Mouse (Mus musculus) hindbrain, embryonic 12.5 days (tissue): ENCODE results near the gene Trpc4. TPM values are rescaled to one million over a fixed set of nuclear protein-coding genes. Genes with fewer than 3 reads are reported as not detected.

ENCODE experiments used
- ATAC-seq: fragments of 200-750 bp; cut with Nextera tagmentation; 2 replicates; pipeline ENCODE4 v1.8.0; 2017; ENCODE audit warnings: moderate TSS enrichment; ENCODE audit not compliant: low FRiP score
- H3K27ac ChIP-seq: fragments of 300-500 bp; sonication (generic); 2 replicates; pipeline ENCODE4 v1.5.1; 2016; ENCODE audit warnings: mild to moderate bottlenecking
- H3K27me3 ChIP-seq: fragments of 300-500 bp; sonication (generic); 2 replicates; pipeline ENCODE4 v1.6.1; 2016; ENCODE audit warnings: mild to moderate bottlenecking
- H3K36me3 ChIP-seq: fragments of 300-500 bp; sonication (generic); 2 replicates; pipeline ENCODE4 v1.6.1; 2016; ENCODE audit warnings: mild to moderate bottlenecking
- H3K4me1 ChIP-seq: fragments of 300-500 bp; sonication (generic); 2 replicates; pipeline ENCODE4 v1.6.1; 2016
- H3K4me2 ChIP-seq: fragments of 300-500 bp; sonication (generic); replicated peaks from 2 replicates; pipeline ENCODE4 v1.6.1; 2016; ENCODE audit warnings: mild to moderate bottlenecking
- H3K4me3 ChIP-seq: fragments of 300-500 bp; sonication (generic); 2 replicates; pipeline ENCODE4 v1.5.1; 2016; ENCODE audit warnings: mild to moderate bottlenecking
- H3K9ac ChIP-seq: fragments of 300-500 bp; sonication (generic); 2 replicates; pipeline ENCODE4 v1.6.1; 2016; ENCODE audit warnings: mild to moderate bottlenecking, moderate library complexity
- H3K9me3 ChIP-seq: fragments of 300-500 bp; sonication (generic); replicated peaks from 2 replicates; pipeline ENCODE4 v1.6.1; 2016; ENCODE audit warnings: mild to moderate bottlenecking
- WGBS: fragments of 180-500 bp; shearing (Covaris S2); methylation state at CpG from one replicate; pipeline ENCODE4 v1.1.7; 2016; 5-methylcytosine and 5-hydroxymethylcytosine counted together
- polyA plus RNA-seq: library from polyadenylated mRNA; unstranded; fragments of >200 nt; fragmentation: Nextera tagmentation; extraction: Ambion mirVana; gene quantifications from 2 replicates; pipeline ENCODE4 v1.2.1, GENCODE M21; 2016

The Trpc4 gene
- polyA plus RNA-seq, 1 experiment from 2014 or later = 1.7 TPM

DNA sequence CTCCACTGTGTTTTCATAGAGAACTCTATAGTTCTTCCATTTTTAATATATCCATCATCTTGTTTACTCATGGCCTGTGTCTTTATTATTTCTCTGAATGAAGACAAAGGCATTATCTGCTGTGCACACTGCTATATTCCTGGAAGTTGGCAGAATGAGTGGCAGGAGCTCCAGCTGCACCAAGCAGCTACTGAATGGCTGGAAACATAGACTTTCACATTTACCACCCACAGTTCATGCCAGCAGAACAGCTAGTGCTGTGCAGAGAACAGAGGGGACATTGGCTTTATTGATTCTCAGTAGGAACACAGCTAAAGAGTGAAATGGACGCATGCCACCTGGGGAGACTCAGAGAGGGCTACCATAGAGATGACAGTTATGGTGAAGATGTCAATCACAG lies 55.6 kb downstream of the Trpc4 start:
- no peak for ATAC-seq
- Histone ChIP-seq H3K4me2 (no peak overlapping the region), H3K27ac (no peak overlapping the region), H3K4me3 (no peak overlapping the region), H3K27me3 (no peaks in the 10 kb centered on the region), H3K36me3 (no peaks in the 10 kb centered on the region), H3K9me3 (no peaks in the 10 kb centered on the region), H3K9ac (no peak overlapping the region), H3K4me1 (no peaks in the 10 kb centered on the region)
- 64% methylated on average over 1 of the region's 1 CpGs for WGBS

DNA sequence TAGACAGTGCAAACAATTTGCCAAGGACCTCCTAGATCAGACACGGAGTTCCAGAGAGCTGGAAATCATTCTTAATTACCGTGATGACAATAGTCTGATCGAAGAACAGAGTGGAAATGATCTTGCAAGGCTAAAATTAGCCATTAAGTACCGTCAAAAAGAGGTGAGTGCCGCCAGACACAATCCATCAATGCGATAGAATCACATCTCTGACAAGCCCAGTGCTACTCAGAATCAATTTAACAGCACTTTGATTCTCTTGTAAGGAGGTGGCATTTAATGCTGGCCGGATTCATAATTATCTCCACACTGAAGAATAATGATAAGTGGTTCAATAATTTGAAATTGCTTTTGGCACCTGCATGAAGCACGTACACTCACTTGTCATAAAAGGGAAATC lies 66.7 kb downstream of the Trpc4 start:
- Histone ChIP-seq H3K27ac (no peak overlapping the region), H3K36me3 (no peaks in the 10 kb centered on the region), H3K27me3 (no peaks in the 10 kb centered on the region), H3K9me3 (no peaks in the 10 kb centered on the region), H3K9ac (no peak overlapping the region), H3K4me1 (peaks cover 3% of the 10 kb centered on the region; the same call in 1 of the 2 replicates), H3K4me2 (no peak overlapping the region), H3K4me3 (no peak overlapping the region)
- WGBS = 71% methylated on average over 8 of the region's 8 CpGs
- no peak for ATAC-seq

DNA sequence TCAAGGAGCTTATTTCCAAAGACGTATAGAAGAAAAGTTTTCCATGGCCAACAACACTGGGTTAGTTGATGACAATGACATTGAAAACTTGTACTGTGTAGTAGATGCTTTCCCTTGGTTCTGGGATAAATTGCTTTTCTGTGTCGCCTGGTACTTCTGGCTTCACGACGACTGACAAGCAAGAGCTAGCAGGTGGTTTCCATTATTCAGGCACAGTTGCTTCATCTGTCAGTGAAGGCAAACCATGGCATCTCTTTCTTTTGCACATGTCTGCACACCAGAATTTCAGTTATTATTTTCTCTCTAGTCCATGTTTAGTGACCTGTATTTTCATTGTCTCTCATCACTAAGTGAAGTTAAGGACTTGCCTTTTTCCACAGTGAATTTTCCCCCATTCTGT lies 72.6 kb downstream of the Trpc4 start:
- Histone ChIP-seq H3K4me3 (no peak overlapping the region), H3K9me3 (no peaks in the 10 kb centered on the region), H3K9ac (no peak overlapping the region), H3K27me3 (0 out of 2 replicates have a peak, but pooled peaks cover 3% of the 10 kb centered on the region), H3K4me2 (no peak overlapping the region), H3K36me3 (no peaks in the 10 kb centered on the region), H3K4me1 (no peaks in the 10 kb centered on the region), H3K27ac (no peak overlapping the region)
- no peak for ATAC-seq
- 69% methylated on average over 4 of the region's 4 CpGs for WGBS

DNA sequence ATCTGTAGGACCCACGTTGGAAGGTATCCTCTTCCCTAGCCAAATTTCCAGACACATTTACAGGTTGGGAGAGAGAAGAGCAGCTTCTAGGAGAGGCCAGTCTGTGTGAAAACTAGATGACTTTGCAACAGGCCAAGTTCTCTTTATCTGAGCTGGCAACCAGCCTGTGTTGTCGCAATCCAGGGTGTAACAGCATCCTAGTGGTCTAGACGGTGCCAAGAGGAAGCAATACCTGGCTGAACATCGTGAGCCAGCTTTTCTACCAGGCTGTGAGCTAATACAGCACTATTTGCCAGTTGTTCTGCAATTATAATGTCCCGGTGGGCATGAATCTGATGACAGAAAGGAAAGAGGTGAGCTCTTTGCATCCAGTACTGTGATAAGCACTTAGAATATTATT lies 83.1 kb downstream of the Trpc4 start:
- Histone ChIP-seq H3K9ac (no peak overlapping the region), H3K4me2 (no peak overlapping the region), H3K4me3 (no peak overlapping the region), H3K4me1 (no peaks in the 10 kb centered on the region), H3K9me3 (peaks cover 4% of the 10 kb centered on the region; the same call in 1 of the 2 replicates), H3K27me3 (no peaks in the 10 kb centered on the region), H3K36me3 (no peaks in the 10 kb centered on the region), H3K27ac (no peak overlapping the region)
- no peak for ATAC-seq
- 88% methylated on average over 5 of the region's 5 CpGs for WGBS

DNA sequence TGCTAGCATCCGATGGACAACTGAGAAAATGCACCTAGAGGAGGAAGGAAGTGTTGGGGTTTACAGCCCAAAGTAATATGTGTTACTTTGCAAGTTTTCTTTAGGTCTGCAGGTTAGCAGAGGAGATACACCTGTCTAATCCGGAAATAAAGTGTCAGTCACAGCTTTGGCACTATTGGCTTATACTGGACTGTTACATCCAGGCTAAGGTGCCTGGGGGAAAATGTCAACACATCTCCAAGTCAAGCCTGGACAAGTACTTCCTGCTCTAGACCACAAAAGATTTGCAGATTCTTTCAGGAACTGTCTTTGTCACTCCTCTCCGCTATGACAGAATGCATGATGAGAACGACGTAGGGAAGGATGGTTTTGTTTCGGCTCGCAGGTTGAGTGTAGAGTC lies 83.6 kb downstream of the Trpc4 start:
- H3K9ac ChIP-seq = no peak overlapping the region
- no peaks in the 10 kb centered on the region for H3K36me3 ChIP-seq
- no peak overlapping the region for H3K27ac ChIP-seq
- peaks cover 4% of the 10 kb centered on the region; the same call in 1 of the 2 replicates for H3K9me3 ChIP-seq
- ATAC-seq = no peak
- whole genome bisulfite sequencing = 93% methylated on average over 7 of the region's 7 CpGs
- no peak overlapping the region for H3K4me3 ChIP-seq
- H3K27me3 ChIP-seq = no peaks in the 10 kb centered on the region
- no peak overlapping the region for H3K4me2 ChIP-seq
- H3K4me1 ChIP-seq = no peaks in the 10 kb centered on the region

DNA sequence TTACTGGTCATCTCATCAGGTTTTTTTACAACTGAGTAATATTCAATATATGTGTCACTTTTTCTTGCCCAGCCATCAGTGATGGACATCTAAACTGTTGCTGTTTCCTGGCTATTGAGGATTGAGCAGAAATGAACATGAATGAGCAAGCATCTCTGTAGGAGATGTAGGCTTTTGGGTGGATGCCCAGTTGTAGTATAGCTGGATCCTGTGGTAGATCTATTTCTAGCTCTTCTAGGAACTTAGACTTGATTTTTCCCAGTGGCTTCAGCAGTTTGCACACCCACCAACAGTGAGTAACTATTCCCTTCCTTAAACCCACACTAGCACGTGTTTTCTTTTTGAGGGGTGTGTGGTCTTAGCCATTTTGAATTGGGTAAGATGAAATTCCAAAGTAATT lies 87.3 kb downstream of the Trpc4 start:
- Histone ChIP-seq H3K9ac (no peak overlapping the region), H3K4me2 (no peak overlapping the region), H3K36me3 (no peaks in the 10 kb centered on the region), H3K27me3 (no peaks in the 10 kb centered on the region), H3K4me3 (no peak overlapping the region), H3K9me3 (peaks cover 4% of the 10 kb centered on the region; the same call in 1 of the 2 replicates), H3K4me1 (no peaks in the 10 kb centered on the region), H3K27ac (no peak overlapping the region)
- no peak for ATAC-seq
- 78% methylated on average over 1 of the region's 1 CpGs for WGBS

DNA sequence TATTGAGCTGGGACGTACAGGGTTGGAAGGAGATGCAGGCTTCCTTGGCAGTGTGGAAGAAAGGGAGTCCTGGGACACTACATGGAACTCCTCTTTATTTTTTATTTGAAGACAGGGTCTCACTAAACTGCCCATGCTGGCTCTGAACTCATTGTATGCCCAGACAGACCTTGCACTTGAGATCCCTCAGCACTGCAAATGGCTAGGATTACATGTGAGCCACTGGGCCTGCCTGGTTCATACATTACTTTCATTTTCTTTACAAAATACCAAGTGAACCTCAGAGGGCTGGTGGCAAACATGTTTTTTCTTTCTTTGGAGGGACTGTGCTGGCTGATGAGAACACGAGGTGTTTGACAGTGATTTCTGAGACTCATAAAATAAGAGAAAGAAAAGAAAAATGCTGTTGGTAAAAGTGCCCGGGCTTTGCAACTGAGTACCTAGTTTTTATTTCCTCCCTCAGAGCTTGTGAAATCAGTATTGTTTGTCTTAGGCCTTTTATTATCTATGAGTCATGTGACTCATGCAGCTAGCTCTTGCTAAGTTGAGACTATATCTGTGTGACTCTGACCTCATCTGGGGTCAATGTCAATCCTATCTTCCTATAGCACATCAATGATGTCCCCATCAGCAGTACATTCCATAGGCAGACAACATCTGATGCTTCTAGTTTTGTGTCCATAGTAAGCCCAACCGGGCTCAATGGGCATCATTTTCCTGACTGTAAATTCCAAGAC lies 89.1 kb downstream of the Trpc4 start:
- H3K4me3 ChIP-seq = no peak overlapping the region
- WGBS = 85% methylated on average over 4 of the region's 4 CpGs
- H3K27ac ChIP-seq = no peak overlapping the region
- peaks cover 4% of the 10 kb centered on the region; the same call in 1 of the 2 replicates for H3K9me3 ChIP-seq
- no peaks in the 10 kb centered on the region for H3K36me3 ChIP-seq
- H3K4me1 ChIP-seq = no peaks in the 10 kb centered on the region
- no peak for ATAC-seq
- H3K9ac ChIP-seq = no peak overlapping the region
- no peak overlapping the region for H3K4me2 ChIP-seq
- no peaks in the 10 kb centered on the region for H3K27me3 ChIP-seq

DNA sequence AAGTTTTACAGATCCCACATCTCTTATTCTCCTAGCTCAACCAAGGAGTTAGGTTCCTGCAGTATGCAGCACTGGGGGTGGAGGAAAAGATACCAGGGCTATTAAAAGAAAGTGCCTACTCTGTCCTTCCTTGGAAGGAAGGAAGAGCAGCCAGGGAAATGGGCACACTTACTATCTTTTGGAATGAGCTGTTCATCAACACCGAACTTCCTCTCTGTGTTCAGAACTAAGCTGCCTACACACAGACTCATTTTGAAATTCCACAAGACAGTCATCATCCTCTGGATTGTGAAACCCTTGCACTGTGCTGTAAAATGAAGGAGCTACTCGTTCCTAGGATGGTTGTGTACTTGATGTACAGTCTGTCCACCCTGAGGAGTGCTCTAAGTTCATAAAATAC lies 90.6 kb downstream of the Trpc4 start:
- Histone ChIP-seq H3K4me1 (no peaks in the 10 kb centered on the region), H3K4me2 (no peak overlapping the region), H3K9ac (no peak overlapping the region), H3K9me3 (peaks cover 4% of the 10 kb centered on the region; the same call in 1 of the 2 replicates), H3K4me3 (no peak overlapping the region), H3K36me3 (no peaks in the 10 kb centered on the region), H3K27ac (no peak overlapping the region), H3K27me3 (no peaks in the 10 kb centered on the region)
- WGBS = 80% methylated on average over 2 of the region's 2 CpGs
- no peak for ATAC-seq

DNA sequence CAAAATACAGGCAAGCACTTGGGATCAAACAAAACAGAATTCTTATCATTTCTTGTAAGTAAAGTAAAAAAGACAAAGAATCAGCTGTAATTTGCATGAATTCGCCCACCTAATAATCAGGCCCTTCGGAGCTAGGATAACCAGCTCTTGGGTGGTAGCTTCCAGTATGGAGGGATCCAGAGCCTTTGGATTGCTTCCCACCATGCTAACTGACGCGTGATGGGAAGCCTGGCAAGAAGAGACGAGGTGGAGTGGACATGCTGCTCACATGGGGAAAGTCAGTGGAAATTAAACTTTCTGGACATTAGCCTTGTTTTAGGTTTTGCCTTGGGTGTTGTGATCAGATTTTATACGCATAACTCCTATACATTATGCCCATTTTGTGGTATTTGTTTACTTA lies 93.5 kb downstream of the Trpc4 start:
- Histone ChIP-seq H3K27ac (no peak overlapping the region), H3K27me3 (no peaks in the 10 kb centered on the region), H3K36me3 (no peaks in the 10 kb centered on the region), H3K4me2 (no peak overlapping the region), H3K4me1 (no peaks in the 10 kb centered on the region), H3K9ac (no peak overlapping the region), H3K4me3 (no peak overlapping the region), H3K9me3 (no peaks in the 10 kb centered on the region)
- WGBS = 90% methylated on average over 6 of the region's 6 CpGs
- no peak for ATAC-seq

DNA sequence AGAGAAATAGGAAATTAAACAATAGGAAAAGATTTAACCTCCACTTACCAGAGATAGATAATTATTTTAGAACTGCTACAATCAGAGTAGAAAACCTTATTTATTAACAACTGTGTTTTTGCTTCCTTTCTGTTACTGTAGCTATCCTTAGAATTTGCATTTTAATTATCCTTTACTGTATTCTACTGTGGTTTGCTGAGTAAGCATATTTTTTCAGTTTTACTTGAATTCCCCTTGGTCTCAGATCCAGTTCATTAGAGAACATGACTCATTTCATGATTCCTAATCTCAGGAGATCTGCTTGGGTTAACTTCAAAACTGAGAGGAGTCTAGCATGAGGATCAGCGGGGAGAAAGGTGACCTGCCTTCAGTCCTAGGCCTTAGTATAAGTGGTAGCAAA lies 111.1 kb downstream of the Trpc4 start:
- Histone ChIP-seq H3K9me3 (no peaks in the 10 kb centered on the region), H3K36me3 (no peaks in the 10 kb centered on the region), H3K27ac (no peak overlapping the region), H3K27me3 (no peaks in the 10 kb centered on the region), H3K4me1 (no peaks in the 10 kb centered on the region), H3K4me2 (no peak overlapping the region), H3K4me3 (no peak overlapping the region), H3K9ac (no peak overlapping the region)
- 86% methylated on average over 1 of the region's 1 CpGs for WGBS
- ATAC-seq = no peak

DNA sequence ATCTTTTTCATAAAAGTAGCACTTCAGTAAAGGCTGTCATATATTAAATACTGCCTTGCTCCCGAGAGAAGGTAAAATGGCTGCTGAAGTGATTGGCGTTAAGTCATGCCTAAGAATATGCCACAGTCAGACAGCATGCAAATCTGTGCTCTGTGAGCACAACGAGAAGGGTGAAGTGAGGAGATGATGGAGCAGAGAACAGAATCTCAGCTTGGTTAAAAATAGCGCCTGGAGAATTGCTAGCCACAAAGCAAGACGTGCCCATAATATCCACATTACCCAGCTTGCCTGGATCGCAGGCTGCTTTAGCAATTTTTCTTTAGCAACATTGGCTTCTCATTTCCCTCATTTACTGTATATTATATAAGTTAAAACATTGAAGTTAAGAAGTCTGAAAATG lies 113.3 kb downstream of the Trpc4 start:
- no peak for ATAC-seq

DNA sequence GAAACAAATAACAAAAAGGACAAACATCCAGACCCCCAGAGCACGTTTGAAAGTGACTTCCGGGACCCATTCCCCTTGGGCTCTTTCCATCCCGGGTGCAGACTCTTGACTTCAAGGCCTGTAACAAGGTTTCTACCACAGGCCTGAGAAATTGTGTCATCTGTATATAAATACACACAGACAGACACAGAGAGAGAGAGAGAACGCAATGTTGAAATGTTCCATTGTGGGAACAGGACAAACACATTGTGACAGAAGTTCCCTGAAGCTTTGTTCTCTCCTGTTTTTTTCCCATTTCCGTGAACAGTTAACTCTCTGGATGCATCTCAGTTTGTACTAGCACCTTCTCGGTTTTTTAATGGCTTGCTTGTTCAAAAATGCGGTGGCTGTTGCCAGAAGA lies 118.8 kb downstream of the Trpc4 start:
- Histone ChIP-seq H3K4me2 (no peak overlapping the region), H3K9me3 (no peaks in the 10 kb centered on the region), H3K4me3 (no peak overlapping the region), H3K9ac (no peak overlapping the region), H3K27ac (no peak overlapping the region), H3K4me1 (no peaks in the 10 kb centered on the region), H3K36me3 (no peaks in the 10 kb centered on the region), H3K27me3 (no peaks in the 10 kb centered on the region)
- 77% methylated on average over 7 of the region's 7 CpGs for WGBS
- ATAC-seq = no peak

More for the DNA sequence above, 113.3 kb downstream of the Trpc4 start:
- Histone ChIP-seq H3K9ac (no peak overlapping the region), H3K9me3 (no peaks in the 10 kb centered on the region), H3K27me3 (no peaks in the 10 kb centered on the region), H3K27ac (no peak overlapping the region), H3K4me2 (no peak overlapping the region), H3K4me1 (no peaks in the 10 kb centered on the region), H3K36me3 (no peaks in the 10 kb centered on the region), H3K4me3 (no peak overlapping the region)
- 85% methylated on average over 6 of the region's 6 CpGs for WGBS

DNA sequence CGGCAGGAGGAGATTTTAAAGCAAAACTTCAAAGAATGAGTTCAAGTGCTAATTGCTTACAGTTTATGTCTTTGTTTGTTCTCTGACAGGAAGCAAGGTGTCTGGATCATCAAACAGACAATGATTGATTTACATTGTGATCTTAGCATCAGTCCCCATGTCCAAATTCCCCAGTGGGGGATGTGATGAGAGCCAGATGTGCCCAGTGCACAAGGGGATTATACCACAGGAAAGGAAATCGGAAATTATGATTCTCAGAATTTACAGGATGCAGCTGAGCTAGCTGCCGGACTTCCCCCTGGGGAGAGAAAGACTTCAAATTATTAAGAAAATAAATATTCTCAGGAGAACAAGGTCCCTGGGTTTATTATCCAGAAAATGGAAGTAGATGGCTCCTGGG lies 133.9 kb downstream of the Trpc4 start:
- Histone ChIP-seq H3K9ac (no peak overlapping the region), H3K4me1 (no peaks in the 10 kb centered on the region), H3K4me2 (no peak overlapping the region), H3K36me3 (no peaks in the 10 kb centered on the region), H3K9me3 (no peaks in the 10 kb centered on the region), H3K27me3 (no peaks in the 10 kb centered on the region), H3K4me3 (no peak overlapping the region), H3K27ac (no peak overlapping the region)
- 53% methylated on average over 3 of the region's 3 CpGs for WGBS
- ATAC-seq = no peak
